Mouse (Mus musculus) MEL (cell line): Measurements from ENCODE around the gene Cfap100. TPM values are rescaled to one million over a fixed set of nuclear protein-coding genes. Genes with fewer than 3 reads are reported as not detected.

Experiments
- DNase-seq: peaks from one replicate; pipeline ENCODE4 v3.0.0; 2011; ENCODE audit warnings: low read depth, low spot score
- H3K27ac ChIP-seq: 2 replicates; pipeline ENCODE4 v1.5.1; 2012; ENCODE audit warnings: low read depth, mild to moderate bottlenecking, control low read depth, low read length, moderate library complexity; ENCODE audit not compliant: control insufficient read depth
- H3K27me3 ChIP-seq, 2 experiments: fragments of 150-350 bp in 1 of 2; sonication (generic) in 1 of 2; 2 replicates each; pipeline ENCODE4 v1.6.1; 2012; ENCODE audit warnings: low read length in 2 of 2, mild to moderate bottlenecking in 2 of 2, improper control_type of control experiment in 1 of 2, moderate library complexity in 1 of 2; ENCODE audit not compliant: insufficient read depth in 2 of 2, control insufficient read depth in 1 of 2
- H3K36me3 ChIP-seq, 2 experiments: 2 replicates each; pipeline ENCODE4 v1.6.1; 2012 to 2014; ENCODE audit warnings: low read length in 2 of 2, improper control_type of control experiment in 1 of 2, inconsistent platforms in 1 of 2, mild to moderate bottlenecking in 1 of 2; ENCODE audit not compliant: insufficient read depth in 2 of 2, control insufficient read depth in 1 of 2
- H3K4me1 ChIP-seq, 2 experiments: fragments of 150-350 bp in 1 of 2; sonication (generic) in 1 of 2; 2 replicates each; pipeline ENCODE4 v1.6.1; 2012; ENCODE audit warnings: low read length in 2 of 2, improper control_type of control experiment in 1 of 2, mild to moderate bottlenecking in 1 of 2; ENCODE audit not compliant: insufficient read depth in 2 of 2, control insufficient read depth in 1 of 2
- H3K4me3 ChIP-seq, 2 experiments: fragments of 150-350 bp in 1 of 2; sonication (generic) in 1 of 2; 2 replicates each; pipeline ENCODE4 v1.5.1; 2012; ENCODE audit warnings: low read depth in 2 of 2, low read length in 2 of 2, mild to moderate bottlenecking in 2 of 2, moderate library complexity in 2 of 2, control low read depth in 1 of 2, improper control_type of control experiment in 1 of 2; ENCODE audit not compliant: control insufficient read depth in 1 of 2, insufficient read depth in 1 of 2
- H3K79me2 ChIP-seq: 2 replicates; pipeline ENCODE4 v1.6.1; 2012; ENCODE audit warnings: mild to moderate bottlenecking, low read length, moderate library complexity; ENCODE audit not compliant: control insufficient read depth, poor library complexity, insufficient read depth
- H3K9ac ChIP-seq: 2 replicates; pipeline ENCODE4 v1.6.1; 2012; ENCODE audit warnings: low read depth, mild to moderate bottlenecking, control low read depth, low read length, moderate library complexity; ENCODE audit not compliant: control insufficient read depth, poor library complexity, severe bottlenecking
- H3K9me3 ChIP-seq: fragments of 150-350 bp; sonication (generic); replicated peaks from 2 replicates; pipeline ENCODE4 v1.6.1; 2012; ENCODE audit warnings: mild to moderate bottlenecking, low read length, improper control_type of control experiment, moderate library complexity; ENCODE audit not compliant: insufficient read depth
- CHD1 ChIP-seq: IDR thresholded peaks from 2 replicates; pipeline ENCODE4 v1.6.1; 2012; ENCODE audit warnings: low read depth, mild to moderate bottlenecking, inconsistent platforms, low read length, improper control_type of control experiment
- E2F4 ChIP-seq: IDR thresholded peaks from 2 replicates; pipeline ENCODE4 v1.6.1; 2011; ENCODE audit warnings: low read depth, low read length, improper control_type of control experiment, borderline replicate concordance
- ELF1 ChIP-seq: IDR thresholded peaks from 2 replicates; pipeline ENCODE4 v1.6.1; 2014; ENCODE audit warnings: low read depth, mild to moderate bottlenecking, inconsistent platforms, low read length, improper control_type of control experiment, moderate library complexity
- EP300 ChIP-seq, 2 experiments: IDR thresholded peaks; 2 replicates each; pipeline ENCODE4 v1.6.1; 2011; ENCODE audit warnings: improper control_type of control experiment in 2 of 2, low read length in 2 of 2, low read depth in 1 of 2, mild to moderate bottlenecking in 1 of 2
- GABPA ChIP-seq: IDR thresholded peaks from 2 replicates; pipeline ENCODE4 v1.6.1; 2012; ENCODE audit warnings: low read depth, mild to moderate bottlenecking, inconsistent platforms, low read length, improper control_type of control experiment, moderate library complexity
- GATA1 ChIP-seq: IDR thresholded peaks from 2 replicates; pipeline ENCODE4 v1.6.1; 2011; ENCODE audit warnings: low read depth, low read length, improper control_type of control experiment
- JUND ChIP-seq: IDR thresholded peaks from 2 replicates; pipeline ENCODE4 v1.6.1; 2011; ENCODE audit warnings: low read depth, mild to moderate bottlenecking, improper control_type of control experiment, low read length
- MEF2A ChIP-seq: IDR thresholded peaks from 2 replicates; pipeline ENCODE4 v1.6.1; 2014; ENCODE audit warnings: low read depth, mild to moderate bottlenecking, inconsistent platforms, low read length, improper control_type of control experiment; ENCODE audit not compliant: poor library complexity, insufficient replicate concordance, severe bottlenecking; ENCODE audit errors: extremely low read depth
- MXI1 ChIP-seq: IDR thresholded peaks from 2 replicates; pipeline ENCODE4 v1.6.1; 2011; ENCODE audit warnings: mild to moderate bottlenecking, low read depth, low read length, improper control_type of control experiment
- MYC ChIP-seq: IDR thresholded peaks from 2 replicates; pipeline ENCODE4 v1.6.1; 2011; ENCODE audit warnings: low read depth, mild to moderate bottlenecking, low read length, improper control_type of control experiment, moderate library complexity
- POLR2A ChIP-seq, 2 experiments: IDR thresholded peaks; 2 replicates each; pipeline ENCODE4 v1.6.1; 2011 to 2012; ENCODE audit warnings: low read length in 2 of 2, mild to moderate bottlenecking in 2 of 2, control low read depth in 1 of 2, improper control_type of control experiment in 1 of 2, low read depth in 1 of 2, moderate library complexity in 1 of 2; ENCODE audit not compliant: control insufficient read depth in 1 of 2, insufficient read depth in 1 of 2, poor library complexity in 1 of 2
- POLR2AphosphoS5 ChIP-seq: IDR thresholded peaks from 2 replicates; pipeline ENCODE4 v1.6.1; 2012; ENCODE audit warnings: low read depth, borderline replicate concordance, mild to moderate bottlenecking, inconsistent platforms, low read length, moderate library complexity, mixed read lengths
- RAD21 ChIP-seq: IDR thresholded peaks from 2 replicates; pipeline ENCODE4 v1.6.1; 2011; ENCODE audit warnings: mild to moderate bottlenecking, low read depth, low read length, improper control_type of control experiment
- RCOR1 ChIP-seq: IDR thresholded peaks from 2 replicates; pipeline ENCODE4 v1.6.1; 2012; ENCODE audit warnings: low read depth, mild to moderate bottlenecking, inconsistent platforms, low read length, improper control_type of control experiment
- SIN3A ChIP-seq: IDR thresholded peaks from 2 replicates; pipeline ENCODE4 v1.6.1; 2012; ENCODE audit warnings: low read length, improper control_type of control experiment, inconsistent platforms
- SMC3 ChIP-seq: IDR thresholded peaks from 2 replicates; pipeline ENCODE4 v1.6.1; 2011; ENCODE audit warnings: low read depth, low read length, improper control_type of control experiment
- TCF12 ChIP-seq: IDR thresholded peaks from 2 replicates; pipeline ENCODE4 v1.6.1; 2014; ENCODE audit warnings: low read depth, mild to moderate bottlenecking, inconsistent platforms, low read length, improper control_type of control experiment, moderate library complexity
- UBTF ChIP-seq: IDR thresholded peaks from 2 replicates; pipeline ENCODE4 v1.6.1; 2012; ENCODE audit warnings: low read depth, mild to moderate bottlenecking, inconsistent platforms, low read length, improper control_type of control experiment, moderate library complexity, borderline replicate concordance; ENCODE audit not compliant: insufficient read depth
- USF2 ChIP-seq, 2 experiments: IDR thresholded peaks; 2 replicates each; pipeline ENCODE4 v1.6.1; 2011 to 2012; ENCODE audit warnings: improper control_type of control experiment in 2 of 2, low read length in 2 of 2, borderline replicate concordance in 1 of 2, inconsistent platforms in 1 of 2, low read depth in 1 of 2, mild to moderate bottlenecking in 1 of 2; ENCODE audit not compliant: insufficient read depth in 1 of 2
- ZKSCAN1 ChIP-seq: IDR thresholded peaks from 2 replicates; pipeline ENCODE4 v1.6.1; 2012; ENCODE audit warnings: low read depth, mild to moderate bottlenecking, inconsistent platforms, low read length, improper control_type of control experiment, moderate library complexity
- ZMIZ1 ChIP-seq: IDR thresholded peaks from 2 replicates; pipeline ENCODE4 v1.6.1; 2012; ENCODE audit warnings: low read depth, mild to moderate bottlenecking, inconsistent platforms, low read length, improper control_type of control experiment, moderate library complexity
- polyA plus RNA-seq, 2 experiments: library from polyadenylated mRNA; stranded (reverse) in 1 of 2; unstranded in 1 of 2; fragments of >175 nt in 1 of 2; fragments of >200 nt in 1 of 2; gene quantifications; 2 replicates each; pipeline versions ENCODE4 v1.2.1 to v1.2.4; 2012; ENCODE audit warnings: low replicate concordance in 2 of 2, low read depth in 1 of 2; ENCODE audit not compliant: insufficient read length in 2 of 2, insufficient read depth in 1 of 2, missing spikeins in 1 of 2
- total RNA-seq: library from RNA; depleted of rRNA; stranded (reverse); fragments of 300-350 nt; gene quantifications from 2 replicates; pipeline ENCODE4 v1.2.3, GENCODE M21; 2012

Gene Cfap100
- total and polyA plus RNA-seq, 3 experiments = 0.19 TPM; not detected in 2

DNA sequence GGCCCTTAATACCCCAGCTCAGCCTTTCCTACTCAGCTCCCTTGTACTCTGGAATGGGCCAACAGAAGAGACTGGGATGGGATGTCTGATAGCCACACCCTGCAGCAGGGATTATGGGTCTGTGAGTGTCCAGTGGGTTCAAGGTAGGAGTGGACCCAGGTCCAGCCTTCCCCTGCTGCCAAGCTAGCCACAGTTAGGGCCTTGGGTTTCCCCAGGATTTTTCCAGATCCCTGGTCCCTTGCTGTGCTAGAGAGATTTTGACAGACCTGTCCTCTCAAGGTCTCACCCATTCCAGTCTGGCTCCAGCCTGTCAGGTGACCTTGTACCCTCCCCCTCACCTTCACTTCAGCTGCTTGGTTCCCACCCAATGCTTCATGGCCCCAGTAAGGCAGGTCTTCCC, 20.0 kb downstream of the Cfap100 start:
- H3K9ac ChIP-seq = no peak overlapping the region
- TF ChIP-seq GABPA (no peak), GATA1 (no peak), TCF12 (no peak), RAD21 (no peak), POLR2A (IDR thresholded peaks at IDR 0.05; ENCODE audit: control insufficient read depth in 1 of 2, insufficient read depth in 1 of 2, low read depth in 1 of 2, low read length in 2 of 2, poor library complexity in 1 of 2) (no peak), EP300 (IDR thresholded peaks at IDR 0.05; ENCODE audit: low read depth in 1 of 2, low read length in 2 of 2) (no peak), CHD1 (no peak), POLR2AphosphoS5 (no peak), ZKSCAN1 (no peak), SMC3 (no peak), E2F4 (no peak), ELF1 (no peak), ZMIZ1 (no peak), SIN3A (no peak), MYC (no peak), JUND (no peak)
- no peaks in the 10 kb centered on the region for H3K4me1 ChIP-seq
- no peak overlapping the region for H3K27ac ChIP-seq
- no peaks in the 10 kb centered on the region for H3K36me3 ChIP-seq
- no peaks in the 10 kb centered on the region for H3K27me3 ChIP-seq
- no peak overlapping the region for H3K4me3 ChIP-seq
- no peaks in the 10 kb centered on the region for H3K79me2 ChIP-seq
- H3K9me3 ChIP-seq = no peaks in the 10 kb centered on the region
- DNase-seq = no peak

GRCm38 (mm10) chr6:90397291-90397690, 31.3 kb downstream of the Cfap100 start:
- H3K79me2 ChIP-seq = no peaks in the 10 kb centered on the region
- H3K27ac ChIP-seq = no peak overlapping the region
- no peaks in the 10 kb centered on the region for H3K9me3 ChIP-seq
- H3K4me3 ChIP-seq = no peak overlapping the region
- H3K27me3 ChIP-seq = no peaks in the 10 kb centered on the region
- peaks cover 0 to 2% of the 10 kb centered on the region in 2 experiments; a peak in 1 of 4 replicates for H3K36me3 ChIP-seq
- DNase-seq = no peak
- H3K9ac ChIP-seq = no peak overlapping the region
- TF ChIP-seq EP300 (IDR thresholded peaks at IDR 0.05; ENCODE audit: low read depth in 1 of 2, low read length in 2 of 2) = no peak
- TF ChIP-seq MEF2A = no peak
- TF ChIP-seq JUND = no peak
- TF ChIP-seq RCOR1 = no peak
- no peak for TF ChIP-seq MXI1
- TF ChIP-seq USF2 (IDR thresholded peaks at IDR 0.05; ENCODE audit: borderline replicate concordance in 1 of 2, insufficient read depth in 1 of 2, low read depth in 1 of 2, low read length in 2 of 2) = no peak
- no peak for TF ChIP-seq UBTF
- TF ChIP-seq POLR2AphosphoS5 = no peak
- no peak for TF ChIP-seq SMC3
- no peak for TF ChIP-seq POLR2A (IDR thresholded peaks at IDR 0.05; ENCODE audit: control insufficient read depth in 1 of 2, insufficient read depth in 1 of 2, low read depth in 1 of 2, low read length in 2 of 2, poor library complexity in 1 of 2)
- 0 out of 4 replicates have a peak, but pooled peaks cover 0 to 3% of the 10 kb centered on the region in 2 experiments for H3K4me1 ChIP-seq
